Mouse (Mus musculus): ENCODE results near the gene Akap12. TPM values are rescaled to one million over a fixed set of nuclear protein-coding genes. Genes with fewer than 3 reads are reported as not detected.

The Akap12 gene
- polyA plus RNA-seq, 1 experiment from 2014 or later = 31.9 TPM

DNA sequence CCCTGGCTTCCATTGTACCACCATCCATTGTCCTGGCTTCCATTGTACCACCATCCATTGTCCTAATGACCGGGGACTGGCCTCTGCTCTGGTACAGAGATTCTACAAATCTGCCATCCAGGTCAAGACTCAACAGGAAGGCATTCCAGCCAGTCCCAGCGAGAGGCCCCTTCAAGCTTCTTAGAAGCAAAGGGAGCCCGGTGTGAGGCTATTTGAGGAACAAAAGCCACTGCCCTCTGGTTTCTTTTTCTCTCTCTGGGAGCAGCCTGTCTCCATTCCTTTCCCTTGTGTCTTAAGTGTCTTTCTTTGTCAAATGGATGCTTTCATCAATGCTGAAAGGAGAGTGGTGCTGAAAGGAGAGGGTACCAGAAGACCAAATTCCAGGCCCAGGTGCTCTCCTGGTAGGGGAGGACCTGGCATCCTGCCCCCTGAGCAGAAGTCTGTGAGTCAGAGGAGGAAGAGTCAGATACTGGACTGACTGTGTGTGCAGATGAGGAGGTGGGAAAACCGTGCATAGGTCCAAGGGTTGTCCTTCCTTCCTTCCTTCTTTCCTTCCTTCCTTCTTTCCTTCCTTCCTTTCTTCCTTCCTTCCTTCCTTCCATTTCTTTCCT, 16.8 kb upstream of the Akap12 start:
- Histone ChIP-seq H3K4me1 (ENCODE audit: control insufficient read depth, insufficient read depth, low read length) (no peaks in the 10 kb centered on the region), H3K27me3 (ENCODE audit: control insufficient read depth, insufficient read depth, low read length) (no peaks in the 10 kb centered on the region), H3K27ac (replicated peaks; ENCODE audit: low read depth, low read length) (no peak overlapping the region), H3K4me3 (replicated peaks; ENCODE audit: low read depth, low read length) (no peak overlapping the region), H3K9me3 (ENCODE audit: control insufficient read depth, low read length) (no peaks in the 10 kb centered on the region), H3K4me2 (ENCODE audit: low read length) (no peak overlapping the region), H3K9ac (replicated peaks; ENCODE audit: low read length) (no peak overlapping the region), H3K36me3 (ENCODE audit: control insufficient read depth, insufficient read depth, low read length) (no peaks in the 10 kb centered on the region)
- WGBS = 13% methylated on average over 4 of the region's 4 CpGs
- ATAC-seq (ENCODE audit: low FRiP score, low TSS enrichment) (no peak), DNase-seq (no peak)

DNA sequence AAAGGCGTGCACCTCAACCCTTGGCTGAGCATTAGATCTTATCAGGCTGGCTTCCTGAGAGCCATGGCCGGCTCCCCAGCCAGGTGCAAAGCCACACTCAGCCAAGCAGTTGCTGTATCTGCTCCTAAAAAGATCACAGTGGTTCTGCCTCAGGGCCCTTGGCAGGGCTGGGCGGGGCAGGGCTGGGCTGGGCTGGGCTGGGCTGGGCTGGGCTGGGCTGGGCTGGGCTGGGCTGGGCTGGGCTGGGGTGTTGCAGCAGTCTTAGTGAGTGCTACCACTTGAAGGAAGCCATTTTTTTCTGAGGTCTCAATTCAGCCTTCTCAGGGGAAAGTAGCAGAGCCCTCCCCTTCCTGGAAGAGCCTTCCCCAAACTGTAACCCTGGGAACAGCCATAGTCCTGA, 15.5 kb upstream of the Akap12 start:
- Histone ChIP-seq H3K9me3 (ENCODE audit: control insufficient read depth, low read length) (no peaks in the 10 kb centered on the region), H3K9ac (replicated peaks; ENCODE audit: low read length) (no peak overlapping the region), H3K4me1 (ENCODE audit: control insufficient read depth, insufficient read depth, low read length) (no peaks in the 10 kb centered on the region), H3K27ac (replicated peaks; ENCODE audit: low read depth, low read length) (no peak overlapping the region), H3K36me3 (ENCODE audit: control insufficient read depth, insufficient read depth, low read length) (no peaks in the 10 kb centered on the region), H3K4me2 (ENCODE audit: low read length) (no peak overlapping the region), H3K27me3 (ENCODE audit: control insufficient read depth, insufficient read depth, low read length) (no peaks in the 10 kb centered on the region), H3K4me3 (replicated peaks; ENCODE audit: low read depth, low read length) (no peak overlapping the region)
- WGBS = 96% methylated on average over 3 of the region's 3 CpGs
- DNase-seq = no peak
- no peak for ATAC-seq (ENCODE audit: low FRiP score, low TSS enrichment)

DNA sequence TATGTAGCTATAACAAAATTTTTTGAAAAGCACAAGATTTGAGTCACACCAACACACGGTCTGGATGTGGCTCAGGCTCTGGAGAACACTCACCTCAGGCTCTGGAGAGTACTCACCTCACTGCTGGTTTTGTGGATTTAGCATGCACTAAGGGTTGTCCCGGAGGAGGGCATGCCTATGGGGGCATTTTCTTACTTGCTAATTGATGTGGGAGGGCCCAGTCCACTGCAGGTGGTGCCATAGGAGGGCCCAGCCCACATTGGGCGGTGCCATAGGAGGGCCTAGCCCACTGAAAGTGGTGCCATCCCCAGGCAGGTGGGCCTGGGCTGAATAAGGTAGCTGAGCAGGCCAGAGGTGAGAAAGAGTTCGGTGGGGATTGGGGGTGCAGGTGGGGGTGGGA, 12.6 kb upstream of the Akap12 start:
- Histone ChIP-seq H3K9me3 (ENCODE audit: control insufficient read depth, low read length) (no peaks in the 10 kb centered on the region), H3K27ac (replicated peaks; ENCODE audit: low read depth, low read length) (no peak overlapping the region), H3K4me3 (replicated peaks; ENCODE audit: low read depth, low read length) (no peak overlapping the region), H3K36me3 (ENCODE audit: control insufficient read depth, insufficient read depth, low read length) (no peaks in the 10 kb centered on the region), H3K4me1 (ENCODE audit: control insufficient read depth, insufficient read depth, low read length) (no peaks in the 10 kb centered on the region), H3K4me2 (ENCODE audit: low read length) (no peak overlapping the region), H3K27me3 (ENCODE audit: control insufficient read depth, insufficient read depth, low read length) (no peaks in the 10 kb centered on the region), H3K9ac (replicated peaks; ENCODE audit: low read length) (no peak overlapping the region)
- no peak for DNase-seq
- ATAC-seq (ENCODE audit: low FRiP score, low TSS enrichment) = no peak
- 77% methylated on average over 4 of the region's 4 CpGs for WGBS

DNA sequence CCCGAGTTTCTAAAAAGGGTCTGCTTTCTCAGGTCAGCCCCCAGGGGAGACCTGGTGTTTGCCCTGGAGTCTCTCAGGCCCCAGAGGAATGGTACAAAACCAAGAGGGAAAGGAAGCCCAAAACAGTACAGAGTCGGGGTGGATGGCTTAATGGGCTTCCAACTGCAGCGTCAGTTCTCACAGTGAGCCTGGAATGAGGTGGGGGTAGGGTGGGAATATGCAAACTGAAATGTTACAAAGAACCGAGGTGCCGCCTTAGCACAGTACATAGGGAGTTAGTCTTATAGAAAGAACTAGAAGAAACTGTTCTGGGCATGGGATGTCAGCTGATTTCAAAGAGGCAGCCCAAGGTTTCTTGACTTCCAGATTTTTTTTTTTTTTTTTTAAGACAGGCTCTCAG, 11.7 kb upstream of the Akap12 start:
- DNase-seq = no peak
- H3K9me3 ChIP-seq (ENCODE audit: control insufficient read depth, low read length) = no peaks in the 10 kb centered on the region
- H3K9ac ChIP-seq (replicated peaks; ENCODE audit: low read length) = no peak overlapping the region
- no peak overlapping the region for H3K4me3 ChIP-seq (replicated peaks; ENCODE audit: low read depth, low read length)
- H3K4me2 ChIP-seq (ENCODE audit: low read length) = no peak overlapping the region
- H3K36me3 ChIP-seq (ENCODE audit: control insufficient read depth, insufficient read depth, low read length) = no peaks in the 10 kb centered on the region
- H3K27ac ChIP-seq (replicated peaks; ENCODE audit: low read depth, low read length) = no peak overlapping the region
- no peaks in the 10 kb centered on the region for H3K27me3 ChIP-seq (ENCODE audit: control insufficient read depth, insufficient read depth, low read length)
- no peaks in the 10 kb centered on the region for H3K4me1 ChIP-seq (ENCODE audit: control insufficient read depth, insufficient read depth, low read length)
- ATAC-seq (ENCODE audit: low FRiP score, low TSS enrichment) = no peak
- WGBS = 52% methylated on average over 5 of the region's 5 CpGs

DNA sequence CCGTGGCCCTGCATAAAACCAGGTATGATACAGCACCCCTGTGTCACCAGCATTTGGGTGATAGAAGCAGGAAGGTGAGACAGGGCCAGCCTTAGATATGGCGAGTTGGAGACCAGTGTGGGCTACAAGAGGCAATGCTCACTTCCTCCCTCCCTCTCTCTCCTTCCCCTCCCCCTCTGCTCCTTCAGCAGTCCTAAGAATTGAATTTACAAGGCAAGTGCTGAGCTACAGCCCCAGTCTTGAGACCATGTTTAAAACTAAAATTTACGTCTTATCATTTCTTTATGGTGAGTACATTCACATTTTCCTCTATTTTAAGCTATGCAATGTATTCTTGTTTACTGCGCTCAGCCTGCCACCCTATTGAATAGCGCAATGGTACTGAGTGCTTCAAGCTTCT, 5.3 kb upstream of the Akap12 start:
- Histone ChIP-seq H3K27ac (replicated peaks; ENCODE audit: low read depth, low read length) (no peak overlapping the region), H3K4me2 (ENCODE audit: low read length) (no peak overlapping the region), H3K4me3 (replicated peaks; ENCODE audit: low read depth, low read length) (no peak overlapping the region), H3K9me3 (ENCODE audit: control insufficient read depth, low read length) (no peaks in the 10 kb centered on the region), H3K4me1 (ENCODE audit: control insufficient read depth, insufficient read depth, low read length) (peaks cover 9% of the 10 kb centered on the region), H3K27me3 (ENCODE audit: control insufficient read depth, insufficient read depth, low read length) (no peaks in the 10 kb centered on the region), H3K9ac (replicated peaks; ENCODE audit: low read length) (no peak overlapping the region), H3K36me3 (ENCODE audit: control insufficient read depth, insufficient read depth, low read length) (no peaks in the 10 kb centered on the region)
- no peak for ATAC-seq (ENCODE audit: low FRiP score, low TSS enrichment)
- DNase-seq = no peak
- 76% methylated on average over 5 of the region's 5 CpGs for WGBS

DNA sequence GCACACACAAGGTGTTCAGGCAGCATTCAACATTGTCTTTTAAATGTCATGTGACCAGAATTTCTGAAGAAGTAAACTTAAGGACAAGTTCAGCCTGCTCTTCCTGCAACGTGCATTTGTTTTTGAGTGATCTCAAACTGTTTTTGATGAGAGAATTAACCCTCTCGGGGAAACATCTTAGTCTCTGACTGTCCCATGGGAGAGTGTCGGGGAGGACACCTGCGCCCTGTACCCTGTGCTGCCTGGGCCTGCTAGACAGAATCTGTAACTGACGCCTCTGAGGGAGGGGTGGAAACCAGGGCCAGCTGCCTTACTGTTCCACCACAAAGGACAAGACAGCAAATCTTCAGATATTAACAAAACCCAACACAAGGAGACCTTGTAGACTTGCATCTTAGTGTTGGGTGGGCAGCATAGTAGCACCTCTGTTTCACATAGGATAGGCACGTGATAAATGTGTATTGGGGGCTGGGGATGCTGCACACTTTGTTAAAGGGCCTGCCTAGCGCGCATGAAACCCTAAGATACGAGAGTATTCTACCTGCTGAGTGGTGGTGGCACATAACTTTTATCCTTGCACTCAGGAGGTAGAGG, 4.7 kb upstream of the Akap12 start:
- H3K4me2 ChIP-seq (ENCODE audit: low read length) = no peak overlapping the region
- 72% methylated on average over 9 of the region's 9 CpGs for WGBS
- H3K27me3 ChIP-seq (ENCODE audit: control insufficient read depth, insufficient read depth, low read length) = no peaks in the 10 kb centered on the region
- H3K9ac ChIP-seq (replicated peaks; ENCODE audit: low read length) = no peak overlapping the region
- H3K4me1 ChIP-seq (ENCODE audit: control insufficient read depth, insufficient read depth, low read length) = peaks cover 9% of the 10 kb centered on the region
- no peak overlapping the region for H3K27ac ChIP-seq (replicated peaks; ENCODE audit: low read depth, low read length)
- no peaks in the 10 kb centered on the region for H3K9me3 ChIP-seq (ENCODE audit: control insufficient read depth, low read length)
- H3K4me3 ChIP-seq (replicated peaks; ENCODE audit: low read depth, low read length) = no peak overlapping the region
- no peak for ATAC-seq (ENCODE audit: low FRiP score, low TSS enrichment)
- no peak for DNase-seq
- H3K36me3 ChIP-seq (ENCODE audit: control insufficient read depth, insufficient read depth, low read length) = no peaks in the 10 kb centered on the region

DNA sequence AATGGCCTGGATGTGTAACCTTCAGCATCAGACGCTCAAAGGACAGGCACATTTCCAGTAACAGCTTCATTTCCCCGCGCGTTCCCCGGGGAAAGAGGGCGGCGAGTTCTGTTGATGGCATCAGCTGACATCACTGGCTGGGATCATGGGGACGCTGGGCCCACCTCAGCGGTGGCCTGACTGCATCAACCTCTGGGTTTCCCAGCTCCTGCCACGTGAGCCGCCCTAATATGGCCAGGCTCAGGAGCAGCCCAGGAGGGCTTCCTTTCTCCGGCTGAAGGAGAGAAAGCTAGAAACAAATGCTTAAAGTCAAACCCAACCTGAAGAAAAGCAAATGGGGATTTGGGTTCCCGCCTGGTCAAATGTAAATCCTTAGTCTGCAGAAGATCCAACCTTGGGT, 539 bp upstream of the Akap12 start:
- Histone ChIP-seq H3K27me3 (ENCODE audit: control insufficient read depth, insufficient read depth, low read length) (no peaks in the 10 kb centered on the region), H3K4me3 (replicated peaks; ENCODE audit: low read depth, low read length) (peak overlapping the region; percentile 56), H3K4me2 (ENCODE audit: low read length) (peak overlapping the region; percentile 91), H3K9ac (replicated peaks; ENCODE audit: low read length) (peak overlapping the region; percentile 82), H3K4me1 (ENCODE audit: control insufficient read depth, insufficient read depth, low read length) (peaks cover 16% of the 10 kb centered on the region), H3K36me3 (ENCODE audit: control insufficient read depth, insufficient read depth, low read length) (no peaks in the 10 kb centered on the region), H3K27ac (replicated peaks; ENCODE audit: low read depth, low read length) (peak overlapping the region; percentile 83), H3K9me3 (ENCODE audit: control insufficient read depth, low read length) (no peaks in the 10 kb centered on the region)
- ATAC-seq (ENCODE audit: low FRiP score, low TSS enrichment) (peak; percentile 74), DNase-seq (peak; percentile 76)
- WGBS = 2% methylated on average over 13 of the region's 13 CpGs

DNA sequence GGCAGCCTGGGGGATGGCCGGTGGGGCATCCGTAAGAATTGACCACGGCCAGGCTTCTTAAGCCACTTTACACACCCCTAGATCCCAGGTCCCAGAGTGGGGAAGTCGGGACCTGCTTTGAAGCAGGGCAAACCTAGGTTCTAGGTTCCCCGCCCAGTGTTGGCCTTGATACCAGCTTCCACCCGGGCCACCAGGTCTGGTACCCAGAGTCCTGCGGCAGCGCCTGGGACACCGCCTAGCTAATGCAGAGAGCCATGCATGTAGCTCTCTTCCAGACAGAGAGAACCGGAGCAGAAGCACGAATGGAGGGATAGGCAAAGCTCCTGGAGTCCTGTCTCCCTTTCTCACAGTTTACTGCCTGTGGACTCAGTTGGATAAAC, 741 bp downstream of the Akap12 start:
- peak; percentile 71 for DNase-seq
- WGBS = under 1% methylated on average over 11 of the region's 11 CpGs
- peak overlapping the region; percentile 91 for H3K4me2 ChIP-seq (ENCODE audit: low read length)
- ATAC-seq (ENCODE audit: low FRiP score, low TSS enrichment) = peak; percentile 35; the same call in 1 of the 2 replicates
- peak overlapping the region; percentile 83 for H3K27ac ChIP-seq (replicated peaks; ENCODE audit: low read depth, low read length)
- no peaks in the 10 kb centered on the region for H3K9me3 ChIP-seq (ENCODE audit: control insufficient read depth, low read length)
- H3K4me3 ChIP-seq (replicated peaks; ENCODE audit: low read depth, low read length) = peak overlapping the region; percentile 56
- no peaks in the 10 kb centered on the region for H3K27me3 ChIP-seq (ENCODE audit: control insufficient read depth, insufficient read depth, low read length)
- peak overlapping the region; percentile 82 for H3K9ac ChIP-seq (replicated peaks; ENCODE audit: low read length)
- H3K36me3 ChIP-seq (ENCODE audit: control insufficient read depth, insufficient read depth, low read length) = no peaks in the 10 kb centered on the region
- H3K4me1 ChIP-seq (ENCODE audit: control insufficient read depth, insufficient read depth, low read length) = peaks cover 16% of the 10 kb centered on the region

DNA sequence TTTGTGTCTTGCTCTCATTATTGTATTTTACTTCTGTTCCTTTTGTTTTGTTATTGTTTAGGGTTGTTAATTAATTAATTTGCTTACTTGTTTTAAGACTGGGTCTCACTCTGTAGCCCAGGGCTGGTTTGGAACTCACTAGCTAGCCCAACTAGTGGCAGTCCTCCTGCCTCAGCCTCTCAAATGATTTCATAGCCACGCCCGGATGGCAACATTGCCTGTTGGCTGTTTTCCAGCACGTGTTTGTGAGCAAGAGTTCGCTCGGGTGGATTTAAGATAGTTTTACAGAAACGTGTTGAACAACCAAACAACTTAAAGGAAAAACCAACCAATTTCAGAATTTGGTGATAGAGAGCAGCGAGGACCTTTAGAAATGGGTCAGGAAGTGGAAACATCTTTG, 1.3 kb downstream of the Akap12 start:
- Histone ChIP-seq H3K36me3 (ENCODE audit: control insufficient read depth, insufficient read depth, low read length) (no peaks in the 10 kb centered on the region), H3K9ac (replicated peaks; ENCODE audit: low read length) (no peak overlapping the region), H3K4me3 (replicated peaks; ENCODE audit: low read depth, low read length) (peak overlapping the region; percentile 56), H3K9me3 (ENCODE audit: control insufficient read depth, low read length) (no peaks in the 10 kb centered on the region), H3K4me1 (ENCODE audit: control insufficient read depth, insufficient read depth, low read length) (peaks cover 16% of the 10 kb centered on the region), H3K27me3 (ENCODE audit: control insufficient read depth, insufficient read depth, low read length) (no peaks in the 10 kb centered on the region), H3K4me2 (ENCODE audit: low read length) (peak overlapping the region; percentile 91), H3K27ac (replicated peaks; ENCODE audit: low read depth, low read length) (no peak overlapping the region)
- DNase-seq (peak; percentile 13), ATAC-seq (ENCODE audit: low FRiP score, low TSS enrichment) (no peak)
- 86% methylated on average over 7 of the region's 7 CpGs for WGBS

Data from midbrain, embryonic 14.5 days (tissue).